Mouse (Mus musculus) liver, adult 2 months (tissue): ENCODE measurements around the gene Tespa1.

Source experiments
- CTCF ChIP-seq: fragments of 200-500 bp; IDR thresholded peaks from 2 replicates; pipeline ENCODE4 v1.5.1; 2011; ENCODE audit warnings: low read depth, low read length, control low read depth
- POLR2A ChIP-seq: fragments of 200-500 bp; IDR thresholded peaks from 2 replicates; pipeline ENCODE4 v1.6.1; 2011; ENCODE audit warnings: low read length, control low read depth; ENCODE audit not compliant: insufficient read depth; ENCODE audit errors: extremely low read depth

DNA sequence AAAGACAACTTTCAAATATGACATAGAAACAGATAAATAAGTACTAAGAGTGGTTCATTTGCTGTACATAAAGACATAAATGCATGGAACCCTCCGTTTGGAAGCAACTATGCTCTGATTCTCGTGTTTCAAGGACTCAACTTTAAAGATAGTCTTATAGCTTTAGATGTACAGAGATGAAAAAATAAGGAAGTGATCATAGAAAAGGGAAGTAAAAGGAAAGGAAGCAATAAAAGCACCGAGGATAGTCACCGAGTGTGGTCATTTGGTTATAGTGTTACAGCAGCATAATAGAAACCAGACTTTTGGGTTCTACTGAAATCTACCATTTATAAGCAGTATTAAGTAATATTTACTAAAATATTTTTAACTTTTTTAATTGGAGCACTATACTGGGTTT, 4.0 kb upstream of the Tespa1 start:
- TF ChIP-seq CTCF (no peak), POLR2A (no peak)
